Mouse (Mus musculus) stomach, embryonic 16.5 days (tissue): ENCODE data around the gene Atg7. TPM values are rescaled to one million over a fixed set of nuclear protein-coding genes. Genes with fewer than 3 reads are reported as not detected.
"Not testable (repeated sequence)": the region's sequence is repeated elsewhere in the genome, so short reads cannot be mapped to it uniquely, and the experiment has no call there.

Source experiments
- ATAC-seq: fragments of 200-750 bp; cut with Nextera tagmentation; 2 replicates; pipeline ENCODE4 v1.8.0; 2017; ENCODE audit warnings: moderate number of reproducible peaks, moderate TSS enrichment; ENCODE audit not compliant: insufficient read depth, low FRiP score
- H3K27ac ChIP-seq: fragments of 300-500 bp; sonication (generic); 2 replicates; pipeline ENCODE4 v1.5.1; 2014; ENCODE audit warnings: low read length
- H3K27me3 ChIP-seq: fragments of 300-500 bp; sonication (generic); 2 replicates; pipeline ENCODE4 v1.6.1; 2014; ENCODE audit warnings: low read length, control low read depth, mixed read lengths; ENCODE audit not compliant: control insufficient read depth, insufficient read depth
- H3K36me3 ChIP-seq: fragments of 300-500 bp; sonication (generic); 2 replicates; pipeline ENCODE4 v1.6.1; 2014; ENCODE audit warnings: low read length; ENCODE audit not compliant: control insufficient read depth, insufficient read depth
- H3K4me1 ChIP-seq: fragments of 300-500 bp; sonication (generic); 2 replicates; pipeline ENCODE4 v1.6.1; 2014; ENCODE audit warnings: low read length, control low read depth, mixed read lengths; ENCODE audit not compliant: control insufficient read depth, insufficient read depth
- H3K4me2 ChIP-seq: fragments of 300-500 bp; sonication (generic); 2 replicates; pipeline ENCODE4 v1.6.1; 2014; ENCODE audit warnings: low read depth, low read length, mixed read lengths
- H3K4me3 ChIP-seq: fragments of 300-500 bp; sonication (generic); replicated peaks from 2 replicates; pipeline ENCODE4 v1.5.1; 2014; ENCODE audit warnings: mild to moderate bottlenecking, low read length
- H3K9ac ChIP-seq: fragments of 300-500 bp; sonication (generic); 2 replicates; pipeline ENCODE4 v1.6.1; 2014; ENCODE audit warnings: low read length
- H3K9me3 ChIP-seq: fragments of 300-500 bp; sonication (generic); replicated peaks from 2 replicates; pipeline ENCODE4 v1.6.1; 2016; ENCODE audit warnings: low read length, control low read depth; ENCODE audit not compliant: control insufficient read depth
- WGBS: fragments of 180-500 bp; shearing (Covaris S2); extraction: QIAGEN DNeasy Blood & Tissue Kit; methylation state at CpG from one replicate; pipeline ENCODE4 v1.1.7; 2014; 5-methylcytosine and 5-hydroxymethylcytosine counted together
- polyA plus RNA-seq: library from polyadenylated mRNA; unstranded; fragments of >200 nt; fragmentation: Nextera tagmentation; extraction: Ambion mirVana; gene quantifications from 2 replicates; pipeline ENCODE4 v1.2.1, GENCODE M21; 2015

Atg7 gene
- polyA plus RNA-seq, result 21.9 and 22.4 TPM in 2 replicates

DNA sequence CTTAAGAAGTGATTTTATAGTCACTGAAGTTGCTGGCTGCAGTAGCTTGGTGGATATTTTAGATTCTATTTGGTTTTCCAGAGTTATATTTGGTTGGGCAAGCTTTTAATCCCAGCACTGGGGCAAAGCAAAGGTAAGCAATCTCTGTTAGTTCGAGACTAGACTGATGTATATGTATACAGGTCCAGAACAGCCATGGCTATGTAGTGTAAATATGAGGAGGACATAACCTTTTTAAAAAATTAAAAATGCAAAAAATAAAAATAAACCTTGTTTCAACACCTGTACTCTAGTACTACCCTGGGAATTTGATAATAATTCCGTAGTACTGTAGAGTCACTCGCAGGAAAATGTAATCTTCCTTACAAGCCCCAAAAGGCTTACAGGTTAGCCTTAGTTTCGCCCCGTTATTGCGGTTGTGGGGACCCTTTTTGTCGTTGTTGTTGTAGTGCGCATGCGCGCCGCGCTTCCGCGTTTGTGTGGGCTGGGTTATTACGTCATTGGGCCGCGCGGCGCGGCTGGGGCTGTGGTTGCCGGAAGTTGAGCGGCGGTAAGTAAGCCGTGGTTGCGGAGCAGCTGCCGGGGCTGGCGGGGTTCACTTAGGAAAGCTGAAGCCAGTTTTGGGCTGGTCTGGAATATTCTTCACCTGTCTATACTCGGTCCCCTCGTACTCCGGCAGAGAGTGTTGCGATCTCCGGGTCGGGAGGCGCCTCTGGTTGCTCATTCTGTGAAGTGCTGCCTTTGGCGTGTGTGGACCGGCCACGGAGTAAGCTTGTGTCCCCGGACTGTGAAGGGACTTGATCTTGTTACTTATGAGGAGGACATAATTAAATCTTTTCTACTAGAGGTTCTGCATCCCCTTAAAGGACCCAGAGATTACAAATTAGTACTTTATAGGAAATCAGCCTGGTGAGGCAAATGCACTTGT is at the start of gene Atg7:
TSS of gene Atg7 (plus strand) at position 497 of the 928 bp plus-strand sequence.
- Histone ChIP-seq H3K27me3 (no peaks in the 10 kb centered on the region), H3K9ac (peak within 1 kb of the TSS; percentile 82), H3K4me1 (0 out of 2 replicates have a peak, but pooled peaks cover 8% of the 10 kb centered on the region), H3K4me3 (peak within 1 kb of the TSS; percentile 94), H3K27ac (peak within 1 kb of the TSS; percentile 74; the same call in 1 of the 2 replicates), H3K9me3 (no peaks in the 10 kb centered on the region), H3K4me2 (peak within 1 kb of the TSS; percentile 89), H3K36me3 (no peaks in the 10 kb centered on the region)
- under 1% methylated on average over 38 of the region's 38 CpGs for WGBS
- ATAC-seq, result peak; percentile 88

DNA sequence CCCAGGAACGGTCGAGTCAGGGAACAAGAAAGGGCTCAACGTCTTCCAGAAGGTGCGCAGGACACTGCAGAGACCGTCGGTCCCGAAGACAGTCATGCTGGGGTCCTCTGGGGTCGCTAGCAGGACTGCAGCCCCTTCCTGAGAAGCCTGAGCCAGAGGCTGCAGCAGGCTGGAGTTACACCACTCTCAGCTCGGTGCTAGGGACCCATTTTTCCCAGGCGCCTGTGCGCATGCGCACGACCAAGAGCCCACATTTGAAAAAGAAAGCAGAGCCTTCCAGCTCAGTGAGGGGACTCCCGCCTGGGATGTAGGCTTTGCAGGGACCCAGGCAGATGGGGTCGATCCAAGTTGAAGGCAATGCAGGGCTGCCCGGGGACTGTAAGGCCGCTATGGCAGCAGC is 28.8 kb upstream of the Atg7 start:
- not testable (repeated sequence) for H3K9me3 ChIP-seq, H3K27me3 ChIP-seq, H3K4me1 ChIP-seq, H3K9ac ChIP-seq, H3K4me3 ChIP-seq, H3K27ac ChIP-seq, H3K36me3 ChIP-seq, ATAC-seq, H3K4me2 ChIP-seq
- 4% methylated on average over 6 of the region's 17 CpGs for WGBS

DNA sequence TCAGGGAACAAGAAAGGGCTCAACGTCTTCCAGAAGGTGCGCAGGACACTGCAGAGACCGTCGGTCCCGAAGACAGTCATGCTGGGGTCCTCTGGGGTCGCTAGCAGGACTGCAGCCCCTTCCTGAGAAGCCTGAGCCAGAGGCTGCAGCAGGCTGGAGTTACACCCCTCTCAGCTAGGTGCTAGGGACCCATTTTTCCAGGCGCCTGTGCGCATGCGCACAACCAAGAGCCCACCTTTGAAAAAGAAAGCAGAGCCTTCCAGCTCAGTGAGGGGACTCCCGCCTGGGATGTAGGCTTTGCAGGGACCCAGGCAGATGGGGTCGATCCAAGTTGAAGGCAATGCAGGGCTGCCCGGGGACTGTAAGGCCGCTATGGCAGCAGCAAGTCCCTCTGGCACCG is 9.0 kb upstream of the Atg7 start:
- H3K4me2 ChIP-seq, H3K27me3 ChIP-seq, H3K9me3 ChIP-seq, H3K27ac ChIP-seq, H3K4me1 ChIP-seq, H3K9ac ChIP-seq, H3K36me3 ChIP-seq, ATAC-seq, H3K4me3 ChIP-seq: not testable (repeated sequence)
- WGBS, result no CpG with 5 or more reads among the region's 14 CpGs

DNA sequence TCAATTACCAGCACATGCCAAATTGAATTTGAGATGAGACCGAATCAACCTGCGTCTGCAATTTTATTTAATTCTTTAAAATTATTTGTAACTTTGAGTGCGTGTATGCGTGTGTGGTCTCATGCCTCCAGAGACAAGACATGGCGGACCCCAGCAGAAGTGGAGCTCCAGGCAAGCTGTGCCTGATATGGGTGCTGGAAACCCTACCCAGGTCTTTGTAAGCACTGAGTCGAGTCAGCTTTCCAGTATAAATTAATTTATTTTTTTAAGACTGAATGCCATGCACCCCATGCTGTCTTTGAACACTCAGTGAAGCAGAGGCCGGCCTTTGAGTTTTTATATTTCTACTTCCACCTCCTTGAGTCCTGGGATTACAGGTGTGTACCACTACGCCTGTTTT is 819 bp downstream of the Atg7 start:
- no peak overlapping the region for H3K27ac ChIP-seq
- H3K9ac ChIP-seq, result peak overlapping the region; percentile 82
- no peaks in the 10 kb centered on the region for H3K27me3 ChIP-seq
- 44% methylated on average over 8 of the region's 8 CpGs for WGBS
- H3K4me2 ChIP-seq, result peak overlapping the region; percentile 89
- H3K36me3 ChIP-seq, result no peaks in the 10 kb centered on the region
- H3K9me3 ChIP-seq, result no peaks in the 10 kb centered on the region
- peak overlapping the region; percentile 94 for H3K4me3 ChIP-seq
- no peak for ATAC-seq
- 0 out of 2 replicates have a peak, but pooled peaks cover 8% of the 10 kb centered on the region for H3K4me1 ChIP-seq

DNA sequence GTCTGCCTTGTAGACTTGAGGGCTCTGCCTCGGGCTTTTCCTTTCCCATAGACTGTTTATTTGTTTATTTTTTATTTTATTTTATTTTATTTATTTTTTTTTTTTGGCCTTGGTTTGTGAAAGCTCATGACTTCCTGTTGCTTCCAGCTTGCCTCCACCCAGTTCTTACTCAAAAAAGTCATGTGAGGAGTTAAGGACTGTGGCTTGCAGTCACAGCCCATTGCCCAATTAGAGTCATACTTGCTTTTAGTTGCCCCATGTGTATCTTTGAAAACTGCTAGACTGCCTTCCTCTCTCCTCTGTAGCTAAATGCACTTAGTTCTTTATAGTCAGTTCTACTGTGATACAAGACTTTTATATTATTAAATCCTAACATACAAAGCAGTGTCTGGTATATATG is 1.6 kb downstream of the Atg7 start:
- WGBS, result 74% methylated on average over 1 of the region's 1 CpGs
- H3K4me2 ChIP-seq, result no peak overlapping the region
- no peak overlapping the region for H3K9ac ChIP-seq
- no peaks in the 10 kb centered on the region for H3K36me3 ChIP-seq
- no peak overlapping the region for H3K27ac ChIP-seq
- no peaks in the 10 kb centered on the region for H3K9me3 ChIP-seq
- H3K4me3 ChIP-seq, result no peak overlapping the region
- no peaks in the 10 kb centered on the region for H3K27me3 ChIP-seq
- 0 out of 2 replicates have a peak, but pooled peaks cover 8% of the 10 kb centered on the region for H3K4me1 ChIP-seq
- no peak for ATAC-seq

DNA sequence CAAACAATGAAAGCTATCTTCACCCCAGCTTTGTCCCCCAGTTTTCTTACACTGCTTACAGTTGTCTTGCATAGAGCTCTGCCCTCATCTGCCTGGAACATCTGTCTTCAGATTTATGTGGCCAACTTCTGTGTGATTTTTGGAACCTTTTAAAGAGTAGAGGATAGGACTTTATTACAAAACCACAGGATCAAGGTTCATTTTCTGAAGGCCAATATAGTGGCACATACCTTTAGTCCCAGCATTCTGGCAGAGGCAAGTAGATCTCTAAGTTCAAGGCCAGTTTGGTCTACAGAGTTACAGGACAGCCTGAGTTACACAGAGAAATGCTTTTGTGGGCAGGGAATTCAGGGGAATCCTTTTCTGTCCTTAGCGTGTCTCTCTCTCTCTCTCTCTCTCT is 3.3 kb downstream of the Atg7 start:
- Histone ChIP-seq H3K4me2 (no peak overlapping the region), H3K36me3 (no peaks in the 10 kb centered on the region), H3K27me3 (no peaks in the 10 kb centered on the region), H3K4me3 (no peak overlapping the region), H3K27ac (no peak overlapping the region), H3K9me3 (no peaks in the 10 kb centered on the region), H3K4me1 (0 out of 2 replicates have a peak, but pooled peaks cover 8% of the 10 kb centered on the region), H3K9ac (no peak overlapping the region)
- 67% methylated on average over 1 of the region's 1 CpGs for WGBS
- no peak for ATAC-seq

DNA sequence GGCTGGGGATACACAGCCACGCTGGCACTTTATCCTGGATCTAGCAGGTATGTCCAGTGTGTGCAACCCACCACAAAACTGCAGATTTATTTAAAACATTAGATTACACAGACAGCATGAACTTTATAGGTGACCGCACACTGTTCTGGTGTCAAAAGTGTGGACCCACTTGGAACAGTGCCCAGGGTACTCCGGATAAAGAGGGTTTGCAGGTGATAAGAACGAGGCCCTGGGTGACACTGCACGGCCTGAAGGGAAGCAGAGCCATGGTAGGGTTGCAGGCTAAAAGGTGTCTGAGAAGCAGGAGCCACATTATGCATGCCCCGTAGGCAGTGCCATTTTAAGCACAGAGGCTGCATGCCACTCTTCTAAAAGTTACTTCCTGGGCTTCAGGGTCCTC is 4.1 kb downstream of the Atg7 start:
- 73% methylated on average over 6 of the region's 6 CpGs for WGBS
- H3K27me3 ChIP-seq, result no peaks in the 10 kb centered on the region
- no peak overlapping the region for H3K4me3 ChIP-seq
- no peak overlapping the region for H3K27ac ChIP-seq
- no peaks in the 10 kb centered on the region for H3K9me3 ChIP-seq
- H3K4me2 ChIP-seq, result no peak overlapping the region
- H3K4me1 ChIP-seq, result peaks cover 10% of the 10 kb centered on the region; the same call in 1 of the 2 replicates
- no peak for ATAC-seq
- H3K36me3 ChIP-seq, result no peaks in the 10 kb centered on the region
- H3K9ac ChIP-seq, result no peak overlapping the region

DNA sequence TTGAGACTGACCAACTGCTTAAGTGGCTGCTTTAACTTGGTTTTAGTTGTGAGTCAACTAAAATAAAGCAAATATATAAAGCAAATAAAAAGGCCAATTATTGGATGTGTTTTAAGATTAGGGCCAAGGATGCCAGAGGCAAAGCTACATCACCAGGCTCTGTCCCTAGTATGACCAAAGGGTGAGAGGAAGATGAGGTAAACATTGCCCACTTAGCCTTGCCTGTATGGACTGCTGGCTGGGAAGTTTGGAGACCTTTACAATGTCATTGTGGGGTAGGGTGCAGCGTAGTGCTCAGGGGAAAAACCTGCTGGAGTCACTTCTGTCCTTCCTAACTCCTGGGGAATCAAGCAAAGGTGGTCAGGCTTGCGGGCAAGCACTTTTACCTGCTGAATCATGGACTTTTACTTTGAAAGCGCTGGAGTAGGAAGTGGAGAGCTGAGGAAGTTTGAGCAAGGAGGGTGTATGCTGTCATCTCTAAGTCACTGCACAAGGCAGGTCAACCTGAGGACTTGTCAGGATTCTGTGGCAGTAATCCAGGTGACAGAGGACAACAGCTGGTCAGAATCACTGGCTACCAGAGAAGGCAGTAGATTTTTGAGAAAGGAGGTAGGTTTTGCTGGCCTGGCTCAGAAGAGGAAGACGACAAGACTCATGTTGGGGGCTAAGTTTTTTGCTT is 5.6 kb downstream of the Atg7 start:
- H3K4me2 ChIP-seq, result no peak overlapping the region
- WGBS, result 74% methylated on average over 4 of the region's 4 CpGs
- ATAC-seq, result no peak
- no peaks in the 10 kb centered on the region for H3K27me3 ChIP-seq
- H3K9me3 ChIP-seq, result no peaks in the 10 kb centered on the region
- no peak overlapping the region for H3K27ac ChIP-seq
- no peak overlapping the region for H3K4me3 ChIP-seq
- H3K9ac ChIP-seq, result no peak overlapping the region
- H3K36me3 ChIP-seq, result no peaks in the 10 kb centered on the region
- H3K4me1 ChIP-seq, result peaks cover 9% of the 10 kb centered on the region; the same call in 1 of the 2 replicates

DNA sequence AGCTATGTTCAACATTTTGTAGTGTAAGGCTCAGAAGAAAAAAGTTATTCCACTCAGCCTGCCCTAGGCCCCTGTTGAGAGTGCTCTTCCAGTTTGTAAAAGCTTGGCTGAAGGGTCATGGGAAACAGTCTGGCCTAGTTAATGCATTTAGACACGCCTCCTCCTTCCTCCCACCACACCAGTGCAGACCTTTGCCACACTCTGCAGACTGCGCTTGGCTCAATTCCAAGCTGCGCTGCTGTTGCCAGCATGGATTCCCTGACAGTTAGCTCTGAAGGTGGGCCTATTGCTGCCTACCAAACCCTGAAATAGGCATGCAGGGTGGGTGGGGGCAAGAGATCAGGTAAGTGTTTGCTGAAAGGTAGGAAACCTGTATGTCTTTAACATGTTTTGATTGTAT is 9.3 kb downstream of the Atg7 start:
- no peaks in the 10 kb centered on the region for H3K27me3 ChIP-seq
- H3K36me3 ChIP-seq, result no peaks in the 10 kb centered on the region
- 56% methylated on average over 3 of the region's 3 CpGs for WGBS
- H3K4me3 ChIP-seq, result no peak overlapping the region
- H3K27ac ChIP-seq, result no peak overlapping the region
- H3K4me2 ChIP-seq, result no peak overlapping the region
- ATAC-seq, result no peak
- peaks cover 6% of the 10 kb centered on the region; the same call in 1 of the 2 replicates for H3K4me1 ChIP-seq
- H3K9ac ChIP-seq, result no peak overlapping the region
- H3K9me3 ChIP-seq, result no peaks in the 10 kb centered on the region
